In genomic region chr2:32968024-32968614, GRCm38 (mm10) we compare ENCODE assay signal across 9 mouse cellular contexts. TPM values are rescaled to one million over a fixed set of nuclear protein-coding genes. Genes with fewer than 3 reads are reported as not detected.
DNase-seq lines count a peak whose midpoint lies in the region; ATAC-seq and TF ChIP-seq lines count a peak whose summit lies in the region.
"Had no signal": no experiment of that assay in that cellular context is flagged by ENCODE, and none has a peak within 500 bp of the region (broad histone marks: within the 10 kb centered on the region; RNA-seq: fewer than 3 reads in every experiment).

No protein-coding gene starts in this region.

- H3K4me3 ChIP-seq in intestine, embryonic 14.5 days (ENCODE audit: low read depth, low read length) = no peak overlapping the region
- no peak overlapping the region for H3K4me3 ChIP-seq in intestine, postnatal 0 days (ENCODE audit: low read depth, low read length)
- H3K4me3 ChIP-seq in embryonic facial prominence, embryonic 10.5 days = peak overlapping the region; percentile 78; the same call in 1 of the 2 replicates
- H3K4me3 ChIP-seq in heart, postnatal 0 days (ENCODE audit: low read depth, low read length) = 0 out of 2 replicates have a peak overlapping the region, but pooled peaks have one; percentile 58
- peak overlapping the region; percentile 67; the same call in 1 of the 2 replicates for H3K4me3 ChIP-seq in midbrain, embryonic 14.5 days (replicated peaks; ENCODE audit: low read depth, low read length)

- no peaks in the 10 kb centered on the region for H3K27me3 ChIP-seq in intestine, embryonic 14.5 days (replicated peaks; ENCODE audit: control insufficient read depth, insufficient read depth, low read length)
- H3K27me3 ChIP-seq in intestine, postnatal 0 days (replicated peaks; ENCODE audit: control insufficient read depth, insufficient read depth, low read length) = no peaks in the 10 kb centered on the region
- H3K27me3 ChIP-seq in embryonic facial prominence, embryonic 10.5 days (replicated peaks; ENCODE audit: low read depth, poor library complexity, severe bottlenecking) = no peaks in the 10 kb centered on the region
- H3K27me3 ChIP-seq in heart, postnatal 0 days (ENCODE audit: control insufficient read depth, insufficient read depth, low read length) = no peaks in the 10 kb centered on the region
- H3K27me3 ChIP-seq in midbrain, embryonic 14.5 days (ENCODE audit: control insufficient read depth, insufficient read depth, low read length) = no peaks in the 10 kb centered on the region
- H3K27me3 ChIP-seq: Patski had no signal

- H3K4me1 ChIP-seq in intestine, embryonic 14.5 days (replicated peaks; ENCODE audit: control insufficient read depth, insufficient read depth, low read length) = peaks cover 31% of the 10 kb centered on the region
- H3K4me1 ChIP-seq in intestine, postnatal 0 days (replicated peaks; ENCODE audit: control insufficient read depth, insufficient read depth, low read length) = peaks cover 8% of the 10 kb centered on the region; the same call in 1 of the 2 replicates
- peaks cover 43% of the 10 kb centered on the region for H3K4me1 ChIP-seq in embryonic facial prominence, embryonic 10.5 days
- peaks cover 21% of the 10 kb centered on the region for H3K4me1 ChIP-seq in heart, postnatal 0 days (ENCODE audit: control insufficient read depth, insufficient read depth)
- H3K4me1 ChIP-seq in midbrain, embryonic 14.5 days (ENCODE audit: control insufficient read depth, insufficient read depth, low read length) = peaks cover 11% of the 10 kb centered on the region

- H3K9me3 ChIP-seq in intestine, embryonic 14.5 days (ENCODE audit: control insufficient read depth, low read length) = no peaks in the 10 kb centered on the region
- no peaks in the 10 kb centered on the region for H3K9me3 ChIP-seq in intestine, postnatal 0 days (ENCODE audit: control insufficient read depth)
- no peaks in the 10 kb centered on the region for H3K9me3 ChIP-seq in embryonic facial prominence, embryonic 10.5 days
- H3K9me3 ChIP-seq in heart, postnatal 0 days (replicated peaks; ENCODE audit: control insufficient read depth, low read length) = no peaks in the 10 kb centered on the region
- H3K9me3 ChIP-seq in midbrain, embryonic 14.5 days (ENCODE audit: control insufficient read depth, low read length) = no peaks in the 10 kb centered on the region

- H3K9ac ChIP-seq in intestine, embryonic 14.5 days (ENCODE audit: low read length) = peak overlapping the region; percentile 79; the same call in 1 of the 2 replicates
- H3K9ac ChIP-seq in intestine, postnatal 0 days (ENCODE audit: low read depth, low read length) = no peak overlapping the region
- no peak overlapping the region for H3K9ac ChIP-seq in heart, postnatal 0 days (replicated peaks; ENCODE audit: low read depth, low read length)
- peak overlapping the region; percentile 84 for H3K9ac ChIP-seq in midbrain, embryonic 14.5 days (replicated peaks; ENCODE audit: low read length)

- WGBS in intestine, embryonic 14.5 days = 81% methylated on average over 9 of the region's 9 CpGs
- 85% methylated on average over 9 of the region's 9 CpGs for WGBS in intestine, postnatal 0 days
- WGBS in embryonic facial prominence, embryonic 10.5 days = 90% methylated on average over 9 of the region's 9 CpGs
- WGBS in heart, postnatal 0 days = 72% methylated on average over 9 of the region's 9 CpGs
- WGBS in midbrain, embryonic 14.5 days = 88% methylated on average over 9 of the region's 9 CpGs

- no peak overlapping the region for H3K27ac ChIP-seq in intestine, embryonic 14.5 days (ENCODE audit: low read depth)
- H3K27ac ChIP-seq in intestine, postnatal 0 days (ENCODE audit: low read depth, low read length) = no peak overlapping the region
- H3K27ac ChIP-seq in embryonic facial prominence, embryonic 10.5 days (replicated peaks) = no peak overlapping the region
- H3K27ac ChIP-seq in heart, postnatal 0 days (ENCODE audit: low read depth) = peak overlapping the region; percentile 98
- no peak overlapping the region for H3K27ac ChIP-seq in midbrain, embryonic 14.5 days (replicated peaks; ENCODE audit: low read depth, low read length)

- no peak for TF ChIP-seq EP300 in heart, postnatal 0 days (IDR thresholded peaks at IDR 0.05; ENCODE audit: low read depth)

- H3K4me2 ChIP-seq in intestine, embryonic 14.5 days (ENCODE audit: low read length) = 0 out of 2 replicates have a peak overlapping the region, but pooled peaks have one; percentile 74
- H3K4me2 ChIP-seq in intestine, postnatal 0 days (replicated peaks; ENCODE audit: low read depth) = no peak overlapping the region
- H3K4me2 ChIP-seq in heart, postnatal 0 days (ENCODE audit: low read depth, low read length) = peak overlapping the region; percentile 79
- peak overlapping the region; percentile 93 for H3K4me2 ChIP-seq in midbrain, embryonic 14.5 days (ENCODE audit: low read length)

- peaks cover 19% of the 10 kb centered on the region for H3K36me3 ChIP-seq in intestine, embryonic 14.5 days (ENCODE audit: control insufficient read depth, insufficient read depth, low read length)
- peaks cover 19% of the 10 kb centered on the region for H3K36me3 ChIP-seq in intestine, postnatal 0 days (ENCODE audit: control insufficient read depth, insufficient read depth)
- H3K36me3 ChIP-seq in embryonic facial prominence, embryonic 10.5 days (replicated peaks) = peaks cover 28% of the 10 kb centered on the region
- peaks cover 25% of the 10 kb centered on the region for H3K36me3 ChIP-seq in heart, postnatal 0 days (replicated peaks; ENCODE audit: control insufficient read depth, insufficient read depth, low read length)
- peaks cover 25% of the 10 kb centered on the region for H3K36me3 ChIP-seq in midbrain, embryonic 14.5 days (ENCODE audit: control insufficient read depth, insufficient read depth, low read length)

- TF ChIP-seq CTCF in intestine, postnatal 0 days (IDR thresholded peaks at IDR 0.05; ENCODE audit: low read depth) = no peak
- TF ChIP-seq CTCF in heart, postnatal 0 days (IDR thresholded peaks at IDR 0.05; ENCODE audit: low read depth) = no peak

- no peak for DNase-seq in intestine, embryonic 14.5 days (ENCODE audit: low spot score)
- DNase-seq in embryonic facial prominence, embryonic 10.5 days (ENCODE audit: low spot score) = no peak
- no peak for DNase-seq in heart, postnatal 0 days (ENCODE audit: low spot score)
- DNase-seq in midbrain, embryonic 14.5 days = no peak
- no peak for DNase-seq in frontal cortex, postnatal 36 days (ENCODE audit: low spot score in 2 of 2)
- DNase-seq in kidney, postnatal 14 days = no peak
- no peak for DNase-seq in adrenal gland, postnatal 4 days (ENCODE audit: low spot score in 2 of 2)

- no peak for ATAC-seq in intestine, embryonic 14.5 days (replicated peaks; ENCODE audit: low FRiP score, low TSS enrichment, low read depth)
- ATAC-seq in intestine, postnatal 0 days = no peak
- no peak for ATAC-seq in heart, postnatal 0 days (ENCODE audit: insufficient read depth, low read depth)
- ATAC-seq in midbrain, embryonic 14.5 days (ENCODE audit: low FRiP score, low TSS enrichment) = no peak

RNA-seq across cellular contexts. Expression of gene Lrsam1, which starts 6.7 kb away (rescaled TPM):
- polyA plus RNA-seq in intestine, embryonic 14.5 days (2014; fragmentation: Nextera tagmentation; extraction: Ambion mirVana) = 7.0 and 7.9 TPM in 2 replicates
- polyA plus RNA-seq in intestine, postnatal 0 days (2015; fragmentation: Nextera tagmentation; extraction: Ambion mirVana) = 4.3 and 4.4 TPM in 2 replicates
- polyA plus RNA-seq in embryonic facial prominence, embryonic 10.5 days (2016; fragmentation: Nextera tagmentation; extraction: Ambion mirVana) = 7.8 and 8.9 TPM in 2 replicates
- 5.9 and 12.0 TPM in 2 replicates for total RNA-seq in heart, postnatal 0 days (2014; rRNA removed; ENCODE audit: low replicate concordance)
- polyA plus RNA-seq in heart, postnatal 0 days (2015; fragmentation: Nextera tagmentation; extraction: Ambion mirVana) = 5.4 and 5.6 TPM in 2 replicates
- 19.8 and 20.2 TPM in 2 replicates for polyA plus RNA-seq in midbrain, embryonic 14.5 days (2014; fragmentation: Nextera tagmentation; extraction: Ambion mirVana)
- 10 to 100 TPM; 23.7 to 26.5 TPM for total RNA-seq in adrenal gland, postnatal 4 days (2021)

RNA-seq across cellular contexts. Expression of gene Rpl12, which starts 6.8 kb away (rescaled TPM):
- polyA plus RNA-seq in intestine, embryonic 14.5 days (2014; fragmentation: Nextera tagmentation; extraction: Ambion mirVana) = 259 and 272 TPM in 2 replicates
- 90.6 and 103 TPM in 2 replicates for polyA plus RNA-seq in intestine, postnatal 0 days (2015; fragmentation: Nextera tagmentation; extraction: Ambion mirVana)
- polyA plus RNA-seq in embryonic facial prominence, embryonic 10.5 days (2016; fragmentation: Nextera tagmentation; extraction: Ambion mirVana) = 196 and 200 TPM in 2 replicates
- total RNA-seq in heart, postnatal 0 days (2014; rRNA removed; ENCODE audit: low replicate concordance) = 242 and 255 TPM in 2 replicates
- polyA plus RNA-seq in heart, postnatal 0 days (2015; fragmentation: Nextera tagmentation; extraction: Ambion mirVana) = 76.9 and 80.1 TPM in 2 replicates
- 105 and 110 TPM in 2 replicates for polyA plus RNA-seq in midbrain, embryonic 14.5 days (2014; fragmentation: Nextera tagmentation; extraction: Ambion mirVana)
- total RNA-seq in adrenal gland, postnatal 4 days (2021) = 100 to 1,000 TPM; 274 to 283 TPM

RNA-seq across cellular contexts. Expression of gene Slc2a8, which starts 13.8 kb away (rescaled TPM):
- polyA plus RNA-seq in intestine, embryonic 14.5 days (2014; fragmentation: Nextera tagmentation; extraction: Ambion mirVana) = 10.3 and 13.6 TPM in 2 replicates
- 48.7 and 50.2 TPM in 2 replicates for polyA plus RNA-seq in intestine, postnatal 0 days (2015; fragmentation: Nextera tagmentation; extraction: Ambion mirVana)
- polyA plus RNA-seq in embryonic facial prominence, embryonic 10.5 days (2016; fragmentation: Nextera tagmentation; extraction: Ambion mirVana) = 19.7 and 21.5 TPM in 2 replicates
- total RNA-seq in heart, postnatal 0 days (2014; rRNA removed; ENCODE audit: low replicate concordance) = 42.1 and 46.2 TPM in 2 replicates
- 24.7 and 27.9 TPM in 2 replicates for polyA plus RNA-seq in heart, postnatal 0 days (2015; fragmentation: Nextera tagmentation; extraction: Ambion mirVana)
- 16.0 and 18.2 TPM in 2 replicates for polyA plus RNA-seq in midbrain, embryonic 14.5 days (2014; fragmentation: Nextera tagmentation; extraction: Ambion mirVana)
- 10 to 100 TPM; 19.7 to 20.4 TPM for total RNA-seq in adrenal gland, postnatal 4 days (2021)

Comparison
In these comparisons a context has a peak if more than half of its experiments do, and no peak if none do; other contexts are left out.
1. H3K9ac ChIP-seq: peak in intestine, embryonic 14.5 days (single experiment) and midbrain, embryonic 14.5 days (single experiment); none in intestine, postnatal 0 days (single experiment) and heart, postnatal 0 days (single experiment).
2. H3K4me3 ChIP-seq: peak in embryonic facial prominence, embryonic 10.5 days (single experiment), heart, postnatal 0 days (single experiment) and midbrain, embryonic 14.5 days (single experiment); none in intestine, embryonic 14.5 days (single experiment) and intestine, postnatal 0 days (single experiment).